Comparison of ENCODE assay signal across 11 mouse cellular contexts in genomic region chr7:54845875-54846691, GRCm38 (mm10). TPM values are rescaled to one million over a fixed set of nuclear protein-coding genes. Genes with fewer than 3 reads are reported as not detected.
DNase-seq lines count a peak whose midpoint lies in the region; ATAC-seq and TF ChIP-seq lines count a peak whose summit lies in the region.
"Had no signal": no experiment of that assay in that cellular context is flagged by ENCODE, and none has a peak within 500 bp of the region (broad histone marks: within the 10 kb centered on the region; RNA-seq: fewer than 3 reads in every experiment).

No protein-coding gene starts in this region.

- no peak overlapping the region for H3K27ac ChIP-seq in heart, postnatal 0 days (ENCODE audit: low read depth)
- H3K27ac ChIP-seq in heart, embryonic 11.5 days (ENCODE audit: low read depth, low read length), result no peak overlapping the region
- no peak overlapping the region for H3K27ac ChIP-seq in CH12.LX (ENCODE audit: insufficient read depth, low read depth)
- no peak overlapping the region for H3K27ac ChIP-seq in heart, embryonic 12.5 days (ENCODE audit: poor library complexity, severe bottlenecking)

- no peak; the same call in 1 of the 2 replicates for TF ChIP-seq RAD21 in CH12.LX (IDR thresholded peaks at IDR 0.05; ENCODE audit: low read depth, low read length)

- no peaks in the 10 kb centered on the region for H3K36me3 ChIP-seq in heart, postnatal 0 days (replicated peaks; ENCODE audit: control insufficient read depth, insufficient read depth, low read length)
- H3K36me3 ChIP-seq in heart, embryonic 11.5 days (ENCODE audit: control insufficient read depth, insufficient read depth, low read length), result no peaks in the 10 kb centered on the region
- H3K36me3 ChIP-seq in CH12.LX (replicated peaks in 1 of 2; ENCODE audit: control insufficient read depth in 1 of 2, insufficient read depth in 1 of 2, low read length in 1 of 2), result no peaks in the 10 kb centered on the region
- H3K36me3 ChIP-seq in heart, embryonic 12.5 days, result no peaks in the 10 kb centered on the region

- no peak for DNase-seq in heart, postnatal 0 days (ENCODE audit: low spot score)
- no peak for DNase-seq in CH12.LX (ENCODE audit: extremely low read depth)
- peak; percentile 75 for DNase-seq in brain, embryonic 14.5 days (ENCODE audit: low read depth)
- no peak for DNase-seq in urinary bladder, postnatal 36 days (ENCODE audit: low spot score in 2 of 2)
- no peak for DNase-seq in adrenal gland, postnatal 4 days (ENCODE audit: low spot score in 2 of 2)
- DNase-seq: cerebellum, adult 11 months; heart, adult 11 months had no signal

- H3K79me2 ChIP-seq in CH12.LX (replicated peaks; ENCODE audit: control insufficient read depth, extremely low read depth, insufficient read depth, poor library complexity, severe bottlenecking), result no peaks in the 10 kb centered on the region

- no peak for ATAC-seq in heart, postnatal 0 days (ENCODE audit: insufficient read depth, low read depth)
- no peak for ATAC-seq in heart, embryonic 11.5 days (replicated peaks; ENCODE audit: insufficient number of reproducible peaks, low FRiP score, low TSS enrichment)
- peak; percentile 87 for ATAC-seq in megakaryocyte progenitor cell, adult 5-6 weeks (replicated peaks; ENCODE audit: poor library complexity)
- ATAC-seq in heart, embryonic 12.5 days (ENCODE audit: insufficient number of reproducible peaks, low FRiP score), result no peak

- H3K9me3 ChIP-seq in heart, postnatal 0 days (replicated peaks; ENCODE audit: control insufficient read depth, low read length), result no peaks in the 10 kb centered on the region
- no peaks in the 10 kb centered on the region for H3K9me3 ChIP-seq in heart, embryonic 11.5 days (replicated peaks; ENCODE audit: control insufficient read depth, low read length)
- H3K9me3 ChIP-seq in CH12.LX (replicated peaks; ENCODE audit: low read length), result peaks cover 21% of the 10 kb centered on the region
- H3K9me3 ChIP-seq in heart, embryonic 12.5 days (replicated peaks), result no peaks in the 10 kb centered on the region

- TF ChIP-seq EP300 in heart, postnatal 0 days (IDR thresholded peaks at IDR 0.05; ENCODE audit: low read depth), result no peak
- no peak for TF ChIP-seq EP300 in CH12.LX (IDR thresholded peaks at IDR 0.05; ENCODE audit: low read length)

- no peak overlapping the region for H3K4me2 ChIP-seq in heart, postnatal 0 days (ENCODE audit: low read depth, low read length)
- no peak overlapping the region for H3K4me2 ChIP-seq in heart, embryonic 11.5 days
- no peak overlapping the region for H3K4me2 ChIP-seq in CH12.LX (ENCODE audit: insufficient read depth, low read depth, poor library complexity, severe bottlenecking)
- no peak overlapping the region for H3K4me2 ChIP-seq in heart, embryonic 12.5 days

- no peaks in the 10 kb centered on the region for H3K27me3 ChIP-seq in heart, postnatal 0 days (ENCODE audit: control insufficient read depth, insufficient read depth, low read length)
- no peaks in the 10 kb centered on the region for H3K27me3 ChIP-seq in heart, embryonic 11.5 days (ENCODE audit: control insufficient read depth, insufficient read depth, low read length)
- no peaks in the 10 kb centered on the region for H3K27me3 ChIP-seq in CH12.LX (replicated peaks)
- H3K27me3 ChIP-seq in heart, embryonic 12.5 days (replicated peaks), result no peaks in the 10 kb centered on the region

- in situ Hi-C loops in CH12.LX (cut with MboI; ENCODE audit: low pct_ligation_motif_present, low pct_unique_long_range_greater_than_20kb, low sequenced_read_pairs), result loop anchor here (25.0 kb wide), 1 partner anchor 866 kb away; no protein-coding TSS in a partner anchor

- WGBS in heart, postnatal 0 days, result 79% methylated on average over 8 of the region's 8 CpGs
- 85% methylated on average over 8 of the region's 8 CpGs for WGBS in heart, embryonic 11.5 days (ENCODE audit: insufficient replicate concordance)
- 81% methylated on average over 8 of the region's 8 CpGs for WGBS in heart, embryonic 12.5 days

- dilution Hi-C loops in CH12.LX (cut with MboI; ENCODE audit: extremely low pct_ligation_motif_present, extremely low pct_unique_long_range_greater_than_20kb, low sequenced_read_pairs), result no loop called here

- TF ChIP-seq POLR2A in CH12.LX (IDR thresholded peaks at IDR 0.05; ENCODE audit: low read depth, low read length), result no peak
- no peak for TF ChIP-seq POLR2A in brain, embryonic 14.5 days (IDR thresholded peaks at IDR 0.05; ENCODE audit: borderline replicate concordance, extremely low read depth, insufficient read depth, insufficient read length, poor library complexity, severe bottlenecking)

- H3K9ac ChIP-seq in heart, postnatal 0 days (replicated peaks; ENCODE audit: low read depth, low read length), result no peak overlapping the region
- H3K9ac ChIP-seq in heart, embryonic 11.5 days (ENCODE audit: low read depth, low read length), result no peak overlapping the region
- no peak overlapping the region for H3K9ac ChIP-seq in CH12.LX (ENCODE audit: insufficient read depth, low read depth)
- no peak overlapping the region for H3K9ac ChIP-seq in heart, embryonic 12.5 days

- H3K4me3 ChIP-seq in heart, postnatal 0 days (ENCODE audit: low read depth, low read length), result no peak overlapping the region
- no peak overlapping the region for H3K4me3 ChIP-seq in heart, embryonic 11.5 days (ENCODE audit: low read depth, low read length)
- no peak overlapping the region for H3K4me3 ChIP-seq in CH12.LX (replicated peaks in 1 of 3; ENCODE audit: low read depth in 2 of 3, low read length in 2 of 3, poor library complexity in 1 of 3)
- no peak overlapping the region for H3K4me3 ChIP-seq in heart, embryonic 12.5 days

- TF ChIP-seq CTCF in heart, postnatal 0 days (IDR thresholded peaks at IDR 0.05; ENCODE audit: low read depth), result peak; percentile 48
- peak in 1 of 2 experiments; percentile 19; a peak in 1 of 4 replicates for TF ChIP-seq CTCF in CH12.LX (conservative IDR thresholded peaks at IDR 0.05 in 1 of 2, IDR thresholded peaks at IDR 0.05 in 1 of 2; ENCODE audit: low read depth in 2 of 2, low read length in 2 of 2)
- 0 out of 2 replicates have a peak, but pooled peaks have one; percentile 19 for TF ChIP-seq CTCF in brain, embryonic 14.5 days (IDR thresholded peaks at IDR 0.05; ENCODE audit: borderline replicate concordance, extremely low read depth, insufficient read depth, insufficient read length)

- no peaks in the 10 kb centered on the region for H3K4me1 ChIP-seq in heart, postnatal 0 days (ENCODE audit: control insufficient read depth, insufficient read depth)
- no peaks in the 10 kb centered on the region for H3K4me1 ChIP-seq in heart, embryonic 11.5 days (ENCODE audit: control insufficient read depth, insufficient read depth, low read length)
- no peaks in the 10 kb centered on the region for H3K4me1 ChIP-seq in CH12.LX (ENCODE audit: control insufficient read depth in 1 of 2, insufficient read depth in 2 of 2)
- H3K4me1 ChIP-seq in heart, embryonic 12.5 days (replicated peaks), result no peaks in the 10 kb centered on the region

TF ChIP-seq in CH12.LX, 34 proteins besides CTCF, POLR2A, EP300 and RAD21:
- TF ChIP-seq ZMIZ1 (IDR thresholded peaks at IDR 0.05; ENCODE audit: low read depth, low read length) (no peak), SMC3 (IDR thresholded peaks at IDR 0.05; ENCODE audit: low read depth, low read length) (peak; percentile 21; the same call in 1 of the 2 replicates)

RNA-seq across cellular contexts. Expression of gene Luzp2, which starts 10.8 kb away (rescaled TPM):
- not detected in 2 replicates for total RNA-seq in heart, postnatal 0 days (2014; rRNA removed; ENCODE audit: low replicate concordance)
- polyA plus RNA-seq in heart, postnatal 0 days (2015; fragmentation: Nextera tagmentation; extraction: Ambion mirVana), result 0.08 and 0.16 TPM in 2 replicates
- polyA plus RNA-seq in heart, embryonic 11.5 days (2014; fragmentation: Nextera tagmentation; extraction: Ambion mirVana), result 0.73 and 1.7 TPM in 2 replicates
- total RNA-seq in CH12.LX (2012; rRNA removed) (not detected in 2 replicates), CH12.LX (2014; rRNA removed) (not detected in 2 replicates)
- polyA plus RNA-seq in CH12.LX (2012; ENCODE audit: insufficient read length, low read depth), result not detected in 2 replicates
- polyA plus RNA-seq in brain, embryonic 14.5 days (2012; rRNA removed), result 7.8 and 16.7 TPM in 2 replicates
- not detected in 2 replicates for total RNA-seq in megakaryocyte progenitor cell, adult 5-6 weeks (2015)
- total RNA-seq in megakaryocyte progenitor cell, adult 5-6 weeks (2017), result not detected in 2 replicates
- 1 to 10 TPM; 2.5 to 2.7 TPM for total RNA-seq in adrenal gland, postnatal 4 days (2021)
- 0.64 and 0.76 TPM in 2 replicates for polyA plus RNA-seq in heart, embryonic 12.5 days (2016; fragmentation: Nextera tagmentation; extraction: Ambion mirVana)
- polyA plus RNA-seq: small intestine, adult 2 months had no signal
